Mouse (Mus musculus) adrenal gland, postnatal 10 days (tissue): ENCODE measurements around the gene Il1r1. TPM values are rescaled to one million over a fixed set of nuclear protein-coding genes. Genes with fewer than 3 reads are reported as not detected.

Source experiments
- DNase-seq: peaks from one replicate; pipeline ENCODE4 v3.0.0; 2021; ENCODE audit warnings: mixed read lengths
- total RNA-seq, 2 experiments: library from RNA; stranded (reverse); gene quantifications; 2 replicates each; pipeline ENCODE4 v1.2.3; 2021

Il1r1 gene
- total RNA-seq, 2 experiments from 2014 or later = 8.4 to 9.0 TPM

DNA sequence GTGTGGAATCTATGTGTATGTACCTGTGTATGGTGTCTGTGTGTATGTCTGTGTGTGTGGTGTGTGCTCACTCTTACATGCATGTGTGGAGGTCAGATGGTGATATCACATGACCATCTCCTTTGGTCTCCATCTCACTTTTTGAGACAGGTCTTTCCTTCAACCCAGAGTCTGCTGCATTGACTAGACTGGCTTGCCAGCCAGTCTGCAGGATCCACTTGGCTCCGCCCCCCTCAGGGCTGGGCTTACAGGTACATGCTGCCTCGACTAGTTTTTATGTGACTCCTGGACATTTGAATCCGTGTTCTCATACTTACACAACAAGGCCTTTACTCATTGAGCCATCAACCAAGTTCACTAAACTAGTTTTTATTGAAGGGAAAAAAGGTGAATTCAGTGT lies 6.2 kb downstream of the Il1r1 start:
- no peak for DNase-seq

DNA sequence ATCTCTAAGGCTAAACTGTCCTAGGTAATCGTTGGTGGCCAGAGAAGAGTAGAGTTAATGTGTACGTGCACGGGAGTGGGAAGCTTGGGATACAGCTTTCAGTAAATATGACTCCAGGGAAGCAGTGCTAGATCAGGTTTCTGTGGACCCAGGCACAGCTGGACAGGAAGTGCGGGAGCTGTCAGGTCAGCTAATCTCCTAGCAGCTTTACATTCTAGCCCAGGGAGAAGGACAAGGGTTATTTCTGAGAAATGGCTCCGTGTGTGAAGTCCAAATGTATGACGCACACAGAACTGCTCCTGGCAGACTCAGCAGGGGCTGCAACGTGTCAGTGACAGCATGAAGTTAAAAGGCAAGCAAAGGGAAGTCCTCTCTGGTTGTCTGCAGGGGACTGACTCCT lies 8.3 kb downstream of the Il1r1 start:
- no peak for DNase-seq

DNA sequence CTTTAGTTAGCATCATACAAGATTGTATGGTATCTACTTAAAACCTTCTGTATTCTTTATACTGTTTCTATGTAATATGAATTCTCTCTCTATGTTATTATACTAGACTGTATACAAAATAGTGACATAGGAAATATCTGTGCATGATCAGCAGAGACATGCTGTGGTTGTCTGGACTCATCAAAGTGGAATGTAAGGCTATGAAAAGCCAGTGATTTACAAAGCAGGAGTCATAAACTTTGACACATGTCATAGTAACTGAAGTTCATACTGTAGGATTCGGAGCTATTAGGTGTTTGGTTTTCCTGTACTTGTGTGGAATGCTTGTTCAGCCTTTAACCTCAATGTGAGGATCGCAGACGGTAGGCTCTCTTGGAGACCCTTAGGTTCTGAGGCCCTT lies 8.7 kb downstream of the Il1r1 start:
- no peak for DNase-seq

DNA sequence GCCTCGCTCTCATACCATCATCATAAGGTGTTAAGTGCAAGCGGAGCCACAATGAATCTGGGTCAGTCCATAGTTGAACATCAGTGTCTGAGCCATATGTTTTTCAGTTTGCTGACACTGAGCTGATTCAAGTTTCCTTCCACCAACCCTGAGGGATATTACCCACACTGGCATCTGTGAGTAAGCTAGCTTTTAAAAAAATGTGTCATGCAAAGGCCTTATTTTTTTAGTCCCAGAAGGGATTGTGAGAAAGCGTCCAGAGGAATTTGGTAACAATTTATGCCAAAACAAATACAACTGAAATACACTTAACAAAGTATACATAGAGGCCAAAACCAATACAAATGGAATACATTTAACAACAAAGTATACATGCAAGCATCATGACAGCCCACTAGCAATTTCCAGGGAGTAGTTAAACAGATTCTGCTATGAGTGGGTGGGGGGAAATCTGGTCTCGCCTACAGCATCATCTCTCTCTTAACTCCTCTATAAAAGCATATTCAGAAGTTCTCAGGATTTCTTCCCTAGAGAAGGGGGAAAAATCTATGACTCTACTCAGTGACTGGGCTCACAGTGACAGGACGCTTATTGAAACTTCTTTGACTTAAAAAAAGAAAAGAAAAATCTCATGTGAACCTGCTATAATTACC lies 10.8 kb downstream of the Il1r1 start:
- DNase-seq = no peak

DNA sequence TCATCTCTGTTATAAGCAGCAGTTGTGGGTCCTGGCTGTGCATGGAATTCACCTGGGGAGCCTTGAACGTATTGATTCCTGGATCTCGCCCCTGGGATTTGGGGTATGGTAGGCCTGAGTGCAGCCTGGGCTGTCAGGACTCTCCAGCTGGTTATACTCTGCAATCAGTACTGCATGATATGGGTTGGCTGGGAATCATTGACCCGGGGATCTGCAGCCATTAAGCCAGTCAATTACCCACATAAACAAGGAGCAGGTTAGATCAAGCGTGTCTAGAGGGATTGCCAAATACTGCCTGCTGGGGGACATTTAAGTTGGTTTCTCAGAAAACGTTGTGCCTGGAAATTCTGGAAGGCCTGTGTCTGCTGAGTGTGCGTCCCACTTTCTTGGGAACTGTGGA lies 11.8 kb downstream of the Il1r1 start:
- no peak for DNase-seq

DNA sequence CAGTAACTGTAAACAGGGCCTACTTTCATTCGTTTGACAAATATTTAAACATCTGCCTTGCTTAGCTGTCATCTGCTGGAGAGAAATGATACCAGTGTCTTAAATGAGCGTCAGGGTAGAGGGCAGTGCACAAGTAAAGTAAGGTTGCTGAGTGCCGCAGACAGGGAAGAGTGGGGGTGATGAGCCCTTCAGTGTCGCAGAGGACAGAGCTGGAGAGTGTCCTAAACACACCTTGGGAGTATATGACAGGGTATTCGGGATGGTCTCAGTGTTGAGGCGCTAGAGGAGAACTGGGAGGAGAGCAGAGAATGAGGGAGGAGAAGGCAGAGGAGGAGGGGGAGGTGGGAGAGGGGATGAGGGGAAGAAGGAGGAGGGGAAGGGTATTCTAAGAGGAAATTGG lies 12.2 kb downstream of the Il1r1 start:
- no peak for DNase-seq

DNA sequence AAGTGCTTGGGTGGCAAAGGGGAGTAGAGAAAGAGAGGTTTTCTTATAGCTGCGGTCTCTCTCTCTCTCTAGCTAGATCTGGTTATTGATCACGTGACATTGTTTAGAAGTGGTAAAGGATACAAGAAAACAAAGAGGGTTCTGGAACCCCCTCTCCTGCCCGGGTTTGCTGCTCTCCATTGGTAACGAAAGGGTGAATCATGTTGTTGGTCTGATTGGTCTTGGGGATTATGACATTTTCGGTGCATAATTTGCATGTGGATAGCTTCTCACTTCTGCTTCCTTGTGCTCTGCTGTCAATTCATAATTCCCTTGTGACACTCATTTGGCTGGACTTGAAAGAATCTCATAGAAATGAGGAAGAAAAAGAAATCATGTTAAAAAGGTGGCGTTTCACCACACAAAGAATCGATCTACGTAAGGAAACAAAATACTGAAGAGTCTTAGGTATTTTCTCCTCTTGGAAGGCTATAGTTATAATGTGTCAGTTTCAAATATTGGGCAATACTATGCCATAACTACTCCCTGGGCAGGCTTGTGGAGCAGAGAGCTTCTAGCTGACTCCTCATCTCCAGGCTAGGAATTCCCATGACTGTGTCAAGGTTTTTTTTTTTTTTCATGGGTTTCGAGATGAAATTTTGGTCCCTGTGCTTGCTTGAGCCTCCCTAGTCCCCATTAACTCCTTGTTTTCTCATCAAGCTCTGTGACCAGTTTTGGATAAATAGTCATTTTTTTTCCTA lies 15.6 kb downstream of the Il1r1 start:
- DNase-seq = no peak

DNA sequence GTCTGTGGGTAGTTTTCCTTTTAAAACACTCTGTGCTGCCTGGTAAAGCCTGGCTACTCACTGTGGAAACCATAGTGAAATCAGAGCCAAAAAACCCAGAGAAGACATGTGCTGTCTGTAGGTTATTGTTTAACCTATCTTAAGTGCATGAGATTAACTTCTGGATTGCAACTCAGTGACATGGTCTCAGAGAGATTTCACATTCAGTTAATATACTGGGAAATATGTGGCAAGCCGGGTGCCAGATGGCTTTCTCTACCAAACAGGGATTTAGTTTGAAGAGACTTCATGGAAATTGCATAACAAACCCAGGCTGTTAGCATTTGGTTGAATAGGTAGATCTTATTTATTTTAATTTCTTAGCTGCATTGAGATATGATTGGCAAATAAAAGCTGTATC lies 17.8 kb downstream of the Il1r1 start:
- no peak for DNase-seq

DNA sequence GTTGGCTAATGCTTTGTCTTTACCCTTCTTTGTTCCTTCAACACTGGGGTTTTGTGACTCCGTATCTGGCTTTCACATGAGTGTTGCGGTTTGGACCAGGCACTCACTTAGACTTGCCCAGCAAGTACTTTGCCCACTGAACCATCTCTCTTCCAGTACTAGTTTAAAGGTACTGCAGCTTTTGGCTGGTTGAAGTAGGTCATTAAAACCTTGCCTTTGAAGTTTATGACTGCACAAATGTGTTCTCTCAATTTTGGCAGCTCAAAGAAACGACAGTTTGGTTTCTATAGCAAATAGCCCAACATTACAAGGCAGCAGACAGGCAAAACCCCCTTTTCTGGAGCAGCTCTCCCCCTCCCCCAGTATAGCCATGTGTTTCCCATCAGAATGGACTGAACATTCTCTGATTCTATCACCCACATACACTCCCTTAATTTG lies 18.7 kb downstream of the Il1r1 start:
- DNase-seq = no peak

DNA sequence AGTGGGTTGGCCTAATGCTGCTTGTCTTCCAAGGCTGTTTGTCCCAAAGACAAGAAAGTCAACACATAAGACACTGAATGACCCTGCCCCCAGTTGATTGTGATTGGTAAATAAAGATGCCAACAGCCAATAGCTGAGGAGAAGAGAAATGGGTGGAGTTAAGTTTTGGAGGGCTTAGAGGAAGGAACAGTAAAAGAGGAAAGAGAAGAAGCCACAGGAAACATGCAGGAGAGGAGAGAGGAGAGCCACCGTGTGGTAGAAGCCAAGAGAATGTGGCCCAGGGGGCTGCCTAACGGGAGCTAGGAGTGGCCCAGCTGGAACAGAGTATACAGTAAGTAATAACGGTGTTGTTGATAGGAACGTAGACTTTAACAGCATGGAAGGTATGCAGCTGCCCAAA lies 25.5 kb downstream of the Il1r1 start:
- DNase-seq = no peak

DNA sequence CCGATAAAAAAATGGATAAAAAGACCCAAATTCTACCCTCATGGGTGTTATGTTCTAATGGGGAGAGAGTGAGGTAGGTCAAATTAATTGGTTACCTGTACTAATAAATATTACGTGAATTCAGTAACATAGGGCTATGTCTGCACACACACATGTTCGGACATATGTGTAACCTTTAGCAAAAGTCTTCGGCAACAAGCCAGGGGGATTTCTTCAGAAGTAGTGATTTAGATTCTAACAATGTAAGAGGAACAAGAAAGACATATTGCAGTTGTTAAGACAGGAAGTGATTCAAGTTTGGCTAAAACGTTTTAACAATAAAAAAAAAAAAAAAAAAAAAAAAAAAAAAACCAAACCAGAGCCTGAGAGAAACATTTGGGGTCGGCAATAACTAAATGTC lies 27.6 kb downstream of the Il1r1 start:
- no peak for DNase-seq

DNA sequence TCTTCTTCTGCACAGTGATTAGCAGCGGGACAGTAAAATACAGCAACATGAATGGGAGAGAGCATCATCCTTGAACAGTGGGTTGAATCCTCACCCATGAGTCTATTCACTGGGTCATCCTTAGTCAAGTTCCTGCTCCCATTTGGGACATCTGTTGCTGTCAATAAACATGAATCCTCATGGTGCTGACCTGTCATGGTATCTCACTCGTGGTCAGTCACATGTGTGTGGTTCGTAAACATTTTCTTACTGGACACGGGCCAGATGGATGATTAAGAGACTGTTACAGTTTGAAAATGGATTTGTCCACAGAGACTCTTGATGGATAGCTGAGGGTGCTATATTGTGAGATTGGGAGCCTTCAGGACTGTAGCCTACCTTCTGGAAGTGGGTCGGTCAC lies 29.1 kb downstream of the Il1r1 start:
- no peak for DNase-seq

DNA sequence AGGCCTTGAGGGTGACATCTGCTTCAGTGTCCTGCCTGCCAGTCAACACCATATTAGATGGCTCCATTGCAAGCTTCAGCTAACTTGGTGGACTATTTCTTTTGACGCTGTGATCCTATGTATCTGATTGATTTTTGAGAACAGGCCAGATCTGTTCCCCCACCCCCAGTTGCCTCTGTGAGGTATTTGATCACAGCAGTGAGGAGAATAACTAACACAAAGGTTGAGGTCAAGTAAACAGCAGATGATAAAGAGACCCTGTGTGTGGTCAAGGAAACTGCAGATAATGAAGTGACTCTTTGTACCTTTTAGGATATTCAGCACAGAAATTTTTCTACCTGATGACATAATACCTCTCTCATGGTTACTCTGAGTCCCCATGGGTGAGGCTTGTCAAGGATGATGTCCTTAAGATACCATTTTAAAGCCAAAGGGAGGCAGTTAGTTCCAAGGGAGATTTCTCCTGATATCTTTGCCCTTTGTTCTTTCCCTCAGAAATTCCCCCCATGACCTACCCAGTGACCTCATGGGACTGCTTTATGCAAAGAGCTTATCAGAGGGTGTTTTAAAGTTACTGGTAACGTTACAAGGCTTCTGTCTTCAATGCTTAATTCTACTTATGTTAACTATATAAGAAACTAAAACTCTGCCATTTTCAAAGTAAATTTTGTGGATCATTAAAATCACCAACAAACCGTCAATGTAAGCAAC lies 29.6 kb downstream of the Il1r1 start:
- DNase-seq = no peak

DNA sequence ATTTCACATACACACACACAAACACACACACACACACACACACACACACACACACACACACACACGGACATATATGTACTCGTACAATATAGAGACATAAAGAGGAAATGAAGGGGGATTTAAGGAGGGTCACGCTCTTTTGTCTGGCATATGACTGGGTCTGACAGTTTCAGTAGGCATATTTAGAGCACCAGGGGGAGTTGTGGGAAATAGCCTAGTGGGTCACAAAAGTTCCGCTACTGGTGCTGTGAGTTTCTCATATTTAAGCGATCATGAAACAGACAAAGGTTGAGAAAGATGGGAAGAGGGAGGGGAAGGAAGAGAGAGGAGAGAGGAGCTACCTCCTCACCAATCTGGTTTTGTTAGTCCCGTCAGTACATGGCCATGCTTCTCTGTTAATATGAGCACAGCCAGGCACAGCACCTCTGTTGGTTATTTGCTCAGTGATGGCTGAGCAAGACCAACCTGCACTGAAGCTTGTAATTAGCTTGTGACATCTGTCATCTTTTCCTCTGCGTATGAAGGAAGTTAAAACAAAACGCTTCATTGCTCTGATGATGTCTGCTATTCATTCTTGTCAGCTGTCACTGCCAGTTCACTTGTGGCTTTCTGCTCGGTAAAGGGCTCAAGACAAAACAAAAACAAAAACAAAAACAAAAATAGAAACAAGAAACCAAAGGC lies 37.7 kb downstream of the Il1r1 start:
- no peak for DNase-seq

DNA sequence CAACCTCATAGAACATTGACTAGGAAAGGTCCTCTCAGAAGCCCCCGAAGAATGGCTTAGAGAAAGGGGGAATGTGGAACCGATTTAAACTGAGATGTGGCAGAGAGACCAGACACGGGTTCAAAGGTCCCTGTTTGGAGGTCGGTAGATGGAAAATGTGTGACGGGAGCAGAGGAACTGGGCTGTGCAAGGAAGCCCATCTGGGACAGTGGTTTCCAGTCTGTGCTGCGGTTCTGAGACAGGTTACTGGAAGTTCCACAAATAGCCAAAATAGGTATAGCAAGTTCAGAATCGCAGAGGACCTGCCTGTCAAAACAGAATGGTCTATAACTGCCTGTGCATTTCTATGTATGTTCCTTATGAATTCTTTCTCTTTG lies 38.2 kb downstream of the Il1r1 start:
- DNase-seq = no peak

DNA sequence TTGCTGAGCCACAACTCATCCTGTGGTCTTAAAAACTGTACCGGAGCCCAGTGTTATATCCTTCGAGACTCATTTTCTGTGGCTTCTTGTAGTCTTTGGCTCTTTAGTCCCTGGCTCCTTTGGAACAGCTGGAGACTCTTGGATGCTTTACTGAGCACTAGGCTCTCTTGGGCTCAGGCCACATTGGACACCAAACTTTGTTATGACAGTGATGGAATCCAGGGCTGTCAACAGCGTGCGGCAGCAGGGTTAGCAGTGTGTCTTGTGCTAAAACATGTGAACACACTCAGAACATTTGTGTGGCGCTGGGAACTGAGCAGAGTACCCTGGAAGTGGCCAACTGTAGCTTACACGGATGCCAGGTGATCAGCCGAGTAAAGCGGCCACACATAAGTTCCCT lies 38.8 kb downstream of the Il1r1 start:
- DNase-seq = no peak

DNA sequence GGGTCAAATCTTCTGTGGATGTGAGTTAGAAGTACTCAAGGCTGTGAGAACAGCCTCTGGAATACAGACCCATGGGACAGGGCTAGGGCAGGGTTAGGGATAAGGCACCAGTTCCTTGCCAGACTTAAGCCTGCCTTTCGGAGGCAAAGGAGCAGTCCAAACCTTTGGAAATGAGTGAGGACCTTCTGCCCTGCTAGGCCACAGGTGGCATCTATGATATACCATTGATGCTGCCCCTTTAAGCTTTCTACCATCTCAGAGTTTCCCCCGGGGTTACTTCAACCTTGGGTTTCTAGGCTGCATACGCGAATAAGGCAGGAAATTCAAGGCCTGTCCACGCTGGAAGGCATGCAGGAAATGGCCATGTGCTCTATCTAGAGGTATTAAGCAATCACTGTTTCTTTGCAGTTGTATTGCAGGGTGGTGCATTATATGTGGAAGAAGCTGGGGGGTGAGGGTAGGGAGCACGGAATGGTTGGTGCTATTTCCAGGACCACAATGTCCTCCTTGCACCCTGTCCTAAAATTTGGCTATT lies 40.5 kb downstream of the Il1r1 start:
- no peak for DNase-seq

DNA sequence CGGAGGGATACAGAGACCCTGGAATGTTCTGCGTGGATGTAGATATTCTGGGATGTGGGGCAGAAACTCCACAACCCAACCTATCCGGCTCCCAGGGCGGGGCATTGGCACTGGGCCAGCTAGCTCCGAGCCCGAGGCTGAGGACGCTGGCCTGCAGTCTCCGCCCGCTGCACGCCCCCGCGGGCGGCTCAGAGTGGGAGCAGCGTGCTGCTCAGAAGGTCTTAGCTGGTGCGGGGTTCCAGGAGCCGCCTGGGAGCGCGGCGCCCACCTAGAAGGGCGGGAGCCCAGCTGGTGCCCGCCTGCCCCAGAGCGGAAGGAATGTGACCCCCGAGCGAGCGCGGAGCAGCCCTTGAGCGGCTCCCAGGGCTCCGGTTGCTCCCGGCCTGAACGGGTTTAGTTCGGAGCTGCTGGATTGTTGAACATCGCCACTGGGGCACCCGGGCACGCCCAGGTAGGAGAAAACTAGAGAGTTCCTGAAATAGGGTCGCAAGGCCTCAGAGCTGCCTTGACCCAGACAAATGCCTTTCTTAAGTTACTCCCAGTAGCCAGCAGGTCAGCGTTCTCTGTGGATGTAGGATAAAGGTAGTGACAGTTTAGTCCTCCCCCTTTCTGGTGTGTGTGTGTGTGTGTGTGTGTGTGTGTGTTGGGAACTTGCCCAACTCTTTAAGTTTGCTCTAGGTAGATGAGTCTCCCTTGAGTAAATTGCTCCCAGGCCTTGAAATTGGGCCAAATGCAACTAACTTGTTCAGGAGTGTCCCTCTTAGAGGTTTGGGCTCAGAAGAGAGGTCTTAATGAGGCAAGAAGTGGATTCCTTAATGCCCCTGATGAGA lies 41.8 kb downstream of the Il1r1 start:
- peak; percentile 91 for DNase-seq

DNA sequence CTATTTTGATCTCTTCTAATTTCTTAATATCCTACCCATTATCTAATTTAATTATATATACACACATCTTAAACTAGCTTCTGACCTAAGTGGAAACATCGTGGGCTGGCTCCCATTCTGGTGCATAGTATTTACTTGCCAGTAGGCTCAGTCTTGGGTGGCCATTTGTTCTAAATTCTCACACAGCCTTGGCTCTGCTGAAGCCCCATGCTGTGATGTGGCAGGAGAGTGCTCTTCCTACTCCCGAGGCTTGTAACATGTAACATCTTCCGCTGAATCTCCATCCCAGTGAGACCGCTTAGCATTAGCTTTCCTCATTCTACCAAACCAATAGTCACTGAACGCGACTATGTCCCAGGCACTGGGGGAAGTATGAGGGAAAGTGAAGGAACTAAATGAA lies 43.0 kb downstream of the Il1r1 start:
- no peak for DNase-seq

DNA sequence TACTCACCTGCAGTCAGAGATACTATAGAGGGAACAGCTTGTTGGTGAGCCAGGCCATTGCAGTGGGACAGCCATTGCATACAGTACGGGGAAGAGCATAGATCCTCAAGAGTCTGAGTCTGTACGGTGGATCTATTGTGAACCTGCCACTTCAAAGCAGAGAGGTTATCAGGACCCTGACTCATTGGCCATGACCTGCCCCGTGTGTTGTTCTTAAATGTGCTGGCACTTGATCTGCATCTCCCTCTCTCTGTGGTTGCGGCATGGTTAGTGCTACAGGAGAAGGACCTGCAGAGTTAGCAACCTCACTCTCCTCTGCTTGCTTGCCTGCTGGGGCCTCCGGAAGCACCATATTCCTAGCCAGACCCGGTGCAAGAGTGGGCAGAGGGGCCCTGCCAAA lies 43.7 kb downstream of the Il1r1 start:
- DNase-seq = no peak

DNA sequence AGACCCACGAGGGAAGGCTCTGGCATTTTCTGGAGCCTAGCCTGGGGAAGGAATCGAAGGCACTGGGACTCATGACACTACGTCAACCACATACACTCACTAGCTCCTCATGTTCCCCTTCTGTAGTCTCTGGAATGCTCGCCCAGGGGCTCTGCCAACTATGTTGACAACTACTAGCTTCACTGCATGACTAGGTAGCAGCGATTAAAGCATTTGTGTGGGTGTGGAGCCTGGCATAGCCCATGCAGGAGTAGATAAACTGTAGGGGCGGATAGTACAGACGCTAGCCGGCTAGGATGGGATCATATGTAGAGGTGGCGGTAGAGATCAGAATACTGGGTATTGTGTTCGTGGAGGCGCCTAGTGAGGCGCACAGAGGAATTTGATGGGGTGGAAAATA lies 45.5 kb downstream of the Il1r1 start:
- no peak for DNase-seq

DNA sequence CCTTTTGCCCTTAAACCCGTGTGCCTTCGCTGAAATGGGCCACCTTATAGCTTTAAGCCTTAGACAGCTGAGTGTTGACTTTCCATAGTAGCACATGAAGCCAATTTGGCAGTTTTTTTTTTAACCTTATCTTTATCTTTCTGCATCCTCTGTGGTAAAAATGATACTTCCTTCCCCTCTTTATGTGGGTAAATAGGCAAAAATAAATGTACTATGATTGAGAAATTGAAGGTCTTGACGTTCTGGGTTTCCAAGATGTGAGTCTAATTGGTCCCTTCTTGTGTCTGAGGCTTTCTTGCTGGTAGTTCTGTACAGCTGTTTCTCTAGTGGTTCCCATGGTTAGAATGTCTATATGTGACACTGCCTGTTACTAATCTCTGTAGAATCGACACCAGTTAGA lies 46.2 kb downstream of the Il1r1 start:
- DNase-seq = no peak
